Mouse (Mus musculus) CH12.LX (cell line): ENCODE results near the gene Anks4b. TPM values are rescaled to one million over a fixed set of nuclear protein-coding genes. Genes with fewer than 3 reads are reported as not detected.

ENCODE experiments used
- DNase-seq: peaks from one replicate; pipeline ENCODE4 v3.0.0-alpha.2; 2013; ENCODE audit errors: extremely low read depth
- H3K27ac ChIP-seq: 2 replicates; pipeline ENCODE4 v1.5.1; 2012; ENCODE audit warnings: low read depth, mild to moderate bottlenecking, control low read depth, moderate library complexity; ENCODE audit not compliant: insufficient read depth
- H3K27me3 ChIP-seq: replicated peaks from 2 replicates; pipeline ENCODE3; 2012; ENCODE audit warnings: inconsistent platforms
- H3K36me3 ChIP-seq, 2 experiments: replicated peaks in 1 of 2; 2 replicates each; pipeline versions ENCODE3 to v1.6.1; 2012; ENCODE audit warnings: inconsistent platforms in 1 of 2, low read length in 1 of 2, mild to moderate bottlenecking in 1 of 2, mixed read lengths in 1 of 2, moderate library complexity in 1 of 2; ENCODE audit not compliant: control insufficient read depth in 1 of 2, insufficient read depth in 1 of 2
- H3K4me1 ChIP-seq, 2 experiments: 2 replicates each; pipeline ENCODE4 v1.6.1; 2012; ENCODE audit warnings: inconsistent platforms in 1 of 2, moderate library complexity in 1 of 2; ENCODE audit not compliant: insufficient read depth in 2 of 2, control insufficient read depth in 1 of 2
- H3K4me2 ChIP-seq: 2 replicates; pipeline ENCODE4 v1.6.1; 2012; ENCODE audit warnings: low read depth, mild to moderate bottlenecking, control low read depth; ENCODE audit not compliant: poor library complexity, insufficient read depth, severe bottlenecking
- H3K4me3 ChIP-seq, 3 experiments: fragments of 150-350 bp in 1 of 3; sonication (generic) in 1 of 3; replicated peaks in 1 of 3; 2 replicates each; pipeline versions ENCODE3 to v1.5.1; 2011 to 2012; ENCODE audit warnings: low read depth in 2 of 3, low read length in 2 of 3, mild to moderate bottlenecking in 2 of 3, moderate library complexity in 2 of 3, control low read depth in 1 of 3, improper control_type of control experiment in 1 of 3, inconsistent platforms in 1 of 3, mixed read lengths in 1 of 3; ENCODE audit not compliant: poor library complexity in 1 of 3
- H3K79me2 ChIP-seq: replicated peaks from 2 replicates; pipeline ENCODE4 v1.6.1; 2012; ENCODE audit warnings: mild to moderate bottlenecking, moderate library complexity; ENCODE audit not compliant: control insufficient read depth, poor library complexity, insufficient read depth, severe bottlenecking; ENCODE audit errors: extremely low read depth
- H3K9ac ChIP-seq: 2 replicates; pipeline ENCODE4 v1.6.1; 2012; ENCODE audit warnings: low read depth, mild to moderate bottlenecking, control low read depth, moderate library complexity; ENCODE audit not compliant: insufficient read depth
- H3K9me3 ChIP-seq: replicated peaks from 2 replicates; pipeline ENCODE3; 2012; ENCODE audit warnings: low read length, inconsistent platforms, mixed read lengths
- BHLHE40 ChIP-seq: IDR thresholded peaks from 2 replicates; pipeline ENCODE4 v1.6.1; 2011; ENCODE audit warnings: mild to moderate bottlenecking, low read depth, low read length, improper control_type of control experiment
- CHD1 ChIP-seq: IDR thresholded peaks from 2 replicates; pipeline ENCODE4 v1.6.1; 2012; ENCODE audit warnings: low read depth, low read length, improper control_type of control experiment, inconsistent platforms
- CHD2 ChIP-seq: IDR thresholded peaks from 2 replicates; pipeline ENCODE4 v1.6.1; 2011; ENCODE audit warnings: low read length, improper control_type of control experiment
- CTCF ChIP-seq, 2 experiments: IDR thresholded peaks in 1 of 2; conservative IDR thresholded peaks in 1 of 2; 2 replicates each; pipeline ENCODE4 v1.5.1; 2011 to 2012; ENCODE audit warnings: low read depth in 2 of 2, low read length in 2 of 2, improper control_type of control experiment in 1 of 2, inconsistent platforms in 1 of 2, mild to moderate bottlenecking in 1 of 2, moderate library complexity in 1 of 2
- E2F4 ChIP-seq: IDR thresholded peaks from 2 replicates; pipeline ENCODE4 v1.6.1; 2011; ENCODE audit warnings: low read depth, low read length, improper control_type of control experiment; ENCODE audit not compliant: insufficient replicate concordance
- ELF1 ChIP-seq: IDR thresholded peaks from 2 replicates; pipeline ENCODE4 v1.6.1; 2014; ENCODE audit warnings: low read depth, mild to moderate bottlenecking, inconsistent platforms, low read length, improper control_type of control experiment
- EP300 ChIP-seq: IDR thresholded peaks from 2 replicates; pipeline ENCODE4 v1.6.1; 2011; ENCODE audit warnings: low read length, improper control_type of control experiment
- ETS1 ChIP-seq: conservative IDR thresholded peaks from 2 replicates; pipeline ENCODE4 v1.6.1; 2012; ENCODE audit warnings: low read depth, mild to moderate bottlenecking, inconsistent platforms, low read length, improper control_type of control experiment, moderate library complexity
- HCFC1 ChIP-seq: IDR thresholded peaks from 2 replicates; pipeline ENCODE4 v1.6.1; 2012; ENCODE audit warnings: low read depth, mild to moderate bottlenecking, inconsistent platforms, low read length, improper control_type of control experiment
- IRF4 ChIP-seq: IDR thresholded peaks from 2 replicates; pipeline ENCODE4 v1.6.1; 2014; ENCODE audit warnings: low read depth, mild to moderate bottlenecking, inconsistent platforms, low read length, improper control_type of control experiment
- JUN ChIP-seq: IDR thresholded peaks from 2 replicates; pipeline ENCODE4 v1.6.1; 2011; ENCODE audit warnings: low read depth, mild to moderate bottlenecking, low read length, improper control_type of control experiment, moderate library complexity; ENCODE audit not compliant: insufficient read depth
- JUND ChIP-seq: conservative IDR thresholded peaks from 2 replicates; pipeline ENCODE4 v1.6.1; 2011; ENCODE audit warnings: low read depth, low read length, improper control_type of control experiment
- KAT2A ChIP-seq: IDR thresholded peaks from 2 replicates; pipeline ENCODE4 v1.6.1; 2012; ENCODE audit warnings: low read length, improper control_type of control experiment, inconsistent platforms; ENCODE audit not compliant: insufficient replicate concordance
- MAFK ChIP-seq: IDR thresholded peaks from 2 replicates; pipeline ENCODE4 v1.6.1; 2011; ENCODE audit warnings: low read length, improper control_type of control experiment; ENCODE audit not compliant: insufficient replicate concordance
- MEF2A ChIP-seq: IDR thresholded peaks from 2 replicates; pipeline ENCODE4 v1.6.1; 2014; ENCODE audit warnings: low read depth, mild to moderate bottlenecking, inconsistent platforms, low read length, improper control_type of control experiment, borderline replicate concordance
- MXI1 ChIP-seq: IDR thresholded peaks from 2 replicates; pipeline ENCODE4 v1.6.1; 2011; ENCODE audit warnings: mild to moderate bottlenecking, low read depth, low read length, improper control_type of control experiment
- NELFE ChIP-seq: IDR thresholded peaks from 2 replicates; pipeline ENCODE4 v1.6.1; 2011; ENCODE audit warnings: low read depth, low read length, improper control_type of control experiment
- NRF1 ChIP-seq: IDR thresholded peaks from 2 replicates; pipeline ENCODE4 v1.6.1; 2014; ENCODE audit warnings: low read depth, mild to moderate bottlenecking, inconsistent platforms, low read length, improper control_type of control experiment, moderate library complexity
- PAX5 ChIP-seq: IDR thresholded peaks from 2 replicates; pipeline ENCODE4 v1.6.1; 2012; ENCODE audit warnings: low read length, inconsistent platforms, mixed read lengths
- RCOR1 ChIP-seq: conservative IDR thresholded peaks from 2 replicates; pipeline ENCODE4 v1.6.1; 2012; ENCODE audit warnings: low read depth, mild to moderate bottlenecking, inconsistent platforms, low read length, improper control_type of control experiment
- SMC3 ChIP-seq: IDR thresholded peaks from 2 replicates; pipeline ENCODE4 v1.6.1; 2011; ENCODE audit warnings: low read depth, low read length, improper control_type of control experiment
- TBP ChIP-seq: conservative IDR thresholded peaks from 2 replicates; pipeline ENCODE4 v1.6.1; 2011; ENCODE audit warnings: low read depth, low read length, improper control_type of control experiment
- TCF12 ChIP-seq: IDR thresholded peaks from 2 replicates; pipeline ENCODE4 v1.6.1; 2014; ENCODE audit warnings: low read depth, mild to moderate bottlenecking, inconsistent platforms, low read length, improper control_type of control experiment
- UBTF ChIP-seq: IDR thresholded peaks from 2 replicates; pipeline ENCODE4 v1.6.1; 2012; ENCODE audit warnings: low read depth, mild to moderate bottlenecking, inconsistent platforms, low read length, improper control_type of control experiment, moderate library complexity
- USF1 ChIP-seq: IDR thresholded peaks from 2 replicates; pipeline ENCODE4 v1.6.1; 2014; ENCODE audit warnings: low read depth, mild to moderate bottlenecking, inconsistent platforms, low read length, improper control_type of control experiment
- ZC3H11A ChIP-seq: IDR thresholded peaks from 2 replicates; pipeline ENCODE4 v1.6.1; 2012; ENCODE audit warnings: low read depth, mild to moderate bottlenecking, inconsistent platforms, low read length, improper control_type of control experiment
- ZKSCAN1 ChIP-seq: IDR thresholded peaks from 2 replicates; pipeline ENCODE4 v1.6.1; 2012; ENCODE audit warnings: low read depth, inconsistent platforms, low read length, improper control_type of control experiment, borderline replicate concordance
- ZMIZ1 ChIP-seq: IDR thresholded peaks from 2 replicates; pipeline ENCODE4 v1.6.1; 2012; ENCODE audit warnings: low read depth, mild to moderate bottlenecking, inconsistent platforms, low read length, improper control_type of control experiment
- ZNF384 ChIP-seq: IDR thresholded peaks from 2 replicates; pipeline ENCODE4 v1.6.1; 2012; ENCODE audit warnings: low read depth, low read length, improper control_type of control experiment, inconsistent platforms
- dilution Hi-C: fragments of 300-500 bp; cut with MboI; formaldehyde crosslinking; loops from 2 replicates; pipeline ENCODE4 v1.14.3; 2020; ENCODE audit warnings: low sequenced_read_pairs; ENCODE audit not compliant: extremely low pct_unique_long_range_greater_than_20kb, extremely low pct_ligation_motif_present
- in situ Hi-C: fragments of 300-500 bp; cut with MboI; formaldehyde crosslinking; loops from 3 replicates; pipeline ENCODE4 v1.14.3; 2019; ENCODE audit warnings: low sequenced_read_pairs, low pct_ligation_motif_present, low pct_unique_long_range_greater_than_20kb, mixed read lengths
- polyA plus RNA-seq: library from polyadenylated mRNA; unstranded; fragments of >175 nt; gene quantifications from 2 replicates; pipeline ENCODE4 v1.2.1, GENCODE M21; 2012; ENCODE audit warnings: low read depth; ENCODE audit not compliant: insufficient read length
- total RNA-seq, 2 experiments: library from RNA; depleted of rRNA; stranded (reverse); fragments of 300-350 nt in 1 of 2; fragments of >200 nt in 1 of 2; gene quantifications; 2 replicates each; pipeline ENCODE4 v1.2.3; 2012 to 2014

The Anks4b gene
- total and polyA plus RNA-seq, 3 experiments = not detected

GRCm38 (mm10) chr7:120145191-120145590 lies 28.5 kb upstream of the Anks4b start, which contains the start of gene Zp2 (continued):
- TF ChIP-seq EP300 = no peak

DNA sequence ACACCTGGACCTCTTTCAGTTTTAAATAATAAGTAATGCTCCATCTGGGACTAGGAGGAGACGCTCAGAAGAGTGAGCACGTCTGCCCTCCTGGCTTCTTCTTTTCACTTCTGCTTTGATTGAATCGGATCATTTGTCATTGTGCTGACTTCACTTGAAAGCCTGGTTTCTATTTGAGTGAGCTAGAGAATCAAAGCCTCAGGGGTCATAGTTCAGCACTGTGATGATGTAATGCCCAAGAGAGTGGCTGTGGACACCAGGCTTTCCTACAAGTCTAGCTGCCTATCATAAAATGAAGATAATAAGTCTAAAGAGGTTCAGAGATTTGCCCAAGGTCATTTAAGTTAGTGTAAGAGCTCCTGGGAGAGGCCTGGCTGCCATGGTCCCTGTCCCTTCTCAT lies 23.4 kb upstream of the Anks4b start:
- TF ChIP-seq PAX5 (no peak), CTCF (conservative IDR thresholded peaks at IDR 0.05 in 1 of 2, IDR thresholded peaks at IDR 0.05 in 1 of 2; ENCODE audit: low read depth in 2 of 2, low read length in 2 of 2) (no peak), TBP (no peak), CHD1 (no peak), NELFE (no peak), ELF1 (no peak), JUND (peak; percentile 87), UBTF (no peak), USF1 (no peak), RCOR1 (0 out of 2 replicates have a peak, but pooled peaks have one; percentile 29), CHD2 (peak; percentile 48; the same call in 1 of the 2 replicates), MEF2A (peak; percentile 69; the same call in 1 of the 2 replicates), IRF4 (peak; percentile 94), MAFK (peak; percentile 70; the same call in 1 of the 2 replicates), JUN (peak; percentile 86), ZC3H11A (no peak), TCF12 (0 out of 2 replicates have a peak, but pooled peaks have one; percentile 40), ETS1 (peak; percentile 88), HCFC1 (no peak), E2F4 (no peak), KAT2A (no peak), ZNF384 (no peak), ZKSCAN1 (no peak), SMC3 (no peak), BHLHE40 (peak; percentile 48; the same call in 1 of the 2 replicates), MXI1 (no peak), EP300 (peak; percentile 87), NRF1 (no peak), ZMIZ1 (no peak)
- Histone ChIP-seq H3K4me3 (no peak overlapping the region), H3K27ac (no peak overlapping the region), H3K9ac (no peak overlapping the region), H3K9me3 (peaks cover 1% of the 10 kb centered on the region), H3K4me1 (peaks cover 2 to 16% of the 10 kb centered on the region in 2 experiments; a peak in 2 of 4 replicates), H3K36me3 (no peaks in the 10 kb centered on the region), H3K4me2 (peak overlapping the region; percentile 29; the same call in 1 of the 2 replicates), H3K27me3 (no peaks in the 10 kb centered on the region), H3K79me2 (no peaks in the 10 kb centered on the region)
- in situ Hi-C loops = no loop called here
- dilution Hi-C loops = no loop called here
- peak; percentile 85 for DNase-seq
